Mouse (Mus musculus) ES-Bruce4 (cell line): ENCODE data around the gene C1qa.

Experiments
- CTCF ChIP-seq: IDR thresholded peaks from one replicate; pipeline ENCODE4 v1.8.1; 2011; ENCODE audit warnings: low read depth, low read length
- EP300 ChIP-seq: IDR thresholded peaks from 2 replicates; pipeline ENCODE4 v1.6.1; 2011; ENCODE audit warnings: low read depth, low read length; ENCODE audit not compliant: insufficient read depth
- POLR2A ChIP-seq: IDR thresholded peaks from one replicate; pipeline ENCODE4 v1.8.1; 2011; ENCODE audit warnings: low read length; ENCODE audit not compliant: insufficient read depth

GRCm38 (mm10) chr4:136893691-136894543 is 4.7 kb downstream of the C1qa start:
- no peak for TF ChIP-seq POLR2A
- TF ChIP-seq CTCF = peak; percentile 94
- TF ChIP-seq EP300 = no peak
